Mouse (Mus musculus) gastrocnemius, postnatal 36 days (tissue): ENCODE measurements around the gene Twf1. TPM values are rescaled to one million over a fixed set of nuclear protein-coding genes. Genes with fewer than 3 reads are reported as not detected.

Experiments
- DNase-seq, 2 experiments: peaks; one replicate each; pipeline ENCODE4 v3.0.0; 2022
- intact Hi-C: fragments of 180-260 bp; cut with DNase I; formaldehyde crosslinking; loops from one replicate; pipeline ENCODE4 v1.15.1; 2025
- long read RNA-seq, 2 experiments: library from polyadenylated mRNA; stranded (forward); transcript quantifications; one replicate each; pipeline ENCODE4 v2.0.0; 2021
- total RNA-seq, 2 experiments: library from RNA; stranded (reverse); gene quantifications; 2 replicates each; pipeline ENCODE4 v1.2.3; 2021

Gene Twf1
- 1 to 10 TPM; 7.2 to 8.0 TPM for total RNA-seq
- long read RNA-seq, experiment 1, transcript Twf1-201 (9 exons, 3,025 nt): major isoform, 5 of 8 reads
- long read RNA-seq, experiment 1, partial matches to known transcripts: 0 of 8 reads
- long read RNA-seq, experiment 1, other reads (novel, unspliced or antisense): 3 of 8 reads
- long read RNA-seq, experiment 2, partial matches to known transcripts: 1 of 6 reads
- long read RNA-seq, experiment 2, other reads (novel, unspliced or antisense): 1 of 6 reads

- intact Hi-C loops: no loop called here
- peak; percentile 95 to 98 for DNase-seq
Observed at GRCm38 (mm10) chr15:94589219-94590075, at the start of gene Twf1. TSS of gene Twf1 (minus strand) at chr15:94589889.

DNA sequence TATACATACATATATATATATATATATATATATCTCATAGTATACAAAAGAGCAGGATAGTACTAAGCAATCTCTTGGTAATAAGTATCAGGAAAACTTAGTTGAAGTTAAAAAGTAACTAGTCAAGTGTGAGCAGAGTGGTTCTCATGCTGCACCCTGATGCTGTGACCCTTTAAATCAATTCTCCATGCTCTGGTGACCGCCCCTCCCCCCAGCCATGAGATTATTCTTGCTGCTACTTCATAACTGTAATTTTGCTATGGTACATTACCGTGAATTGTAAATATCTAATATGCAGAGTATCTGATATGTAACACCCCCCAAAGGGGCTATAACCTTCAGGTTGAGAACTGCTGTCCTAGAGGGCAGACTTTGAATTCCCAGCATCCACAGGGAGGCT is 49.4 kb upstream of the Twf1 start:
- intact Hi-C loops: no loop called here
- no peak for DNase-seq

- DNase-seq: no peak
- intact Hi-C loops: no loop called here
Observed at GRCm38 (mm10) chr15:94638207-94638606, 48.5 kb upstream of the Twf1 start.

GRCm38 (mm10) chr15:94634524-94634923 is 44.8 kb upstream of the Twf1 start:
- DNase-seq: no peak
- intact Hi-C loops: no loop called here

DNA sequence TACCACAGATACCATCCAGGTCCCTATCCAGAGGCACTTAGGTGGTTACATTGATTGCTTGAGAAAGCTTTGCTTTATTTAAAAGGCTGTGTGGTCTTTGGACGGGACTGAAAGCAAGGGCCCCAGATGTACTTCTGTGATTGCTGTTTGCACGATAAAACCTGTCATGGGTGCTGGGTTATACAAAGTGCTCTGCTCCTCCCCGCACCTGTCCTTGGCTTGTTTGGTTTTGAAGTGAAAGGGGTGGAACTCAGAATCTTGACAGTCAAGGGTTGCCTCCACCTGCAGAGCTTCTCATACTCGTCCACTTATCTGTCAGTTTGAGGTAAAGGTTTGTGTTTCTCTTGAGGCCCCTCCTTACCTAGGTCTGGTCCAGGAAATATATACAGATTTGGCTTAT is 40.9 kb upstream of the Twf1 start:
- intact Hi-C loops: no loop called here

DNA sequence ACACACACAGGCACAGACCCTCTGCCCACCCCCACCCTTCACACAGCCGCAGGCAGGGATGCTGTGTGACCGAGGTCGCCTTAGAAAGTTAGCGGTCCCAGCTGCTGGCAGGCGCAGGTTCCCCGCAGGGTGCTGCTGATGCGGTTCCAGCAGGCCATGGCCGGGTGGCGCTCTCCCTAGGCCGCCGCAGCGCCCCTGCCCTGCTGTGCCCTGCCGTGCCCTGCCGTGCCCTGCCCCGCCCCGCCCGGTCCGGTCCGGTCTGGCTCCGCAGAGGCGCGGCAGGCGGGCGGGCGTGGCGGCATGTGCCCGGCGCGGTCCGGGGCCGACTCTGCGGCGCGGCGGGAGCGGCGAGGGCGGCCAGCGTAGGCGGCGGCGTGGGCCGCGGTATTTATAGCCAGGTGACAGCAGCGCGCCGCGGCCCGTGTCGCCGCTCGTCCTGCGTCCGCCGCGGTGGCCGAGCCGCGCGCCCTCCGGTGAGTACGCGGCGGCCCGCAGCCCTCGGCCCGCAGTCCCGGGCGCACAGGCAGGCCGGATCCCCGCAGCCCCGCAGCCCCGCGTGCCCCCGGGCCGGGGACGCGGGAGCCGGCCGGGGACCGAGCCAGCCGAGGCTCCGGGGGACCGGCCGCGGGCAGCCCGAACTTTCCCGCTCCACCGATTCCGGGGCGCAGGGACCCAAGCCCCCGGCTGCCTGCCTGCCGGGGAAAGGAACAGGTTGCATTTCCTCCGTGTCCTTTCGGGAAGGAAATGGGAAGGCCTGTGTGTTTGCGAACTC is 39.3 kb upstream of the Twf1 start, which contains the start of gene Tmem117:
Gene Tmem117, plus strand, starts transcription at position 403 of the 772 bp plus-strand sequence.
- peak; percentile 28 to 36 for DNase-seq
- intact Hi-C loops: loop anchor here (2.0 kb wide), 1 partner anchor 30 kb away; no protein-coding TSS in a partner anchor

More for the DNA sequence above, 40.9 kb upstream of the Twf1 start:
- no peak for DNase-seq

- intact Hi-C loops: loop anchor here (2.0 kb wide), 1 partner anchor 30 kb away; no protein-coding TSS in a partner anchor
- DNase-seq: no peak
Observed at GRCm38 (mm10) chr15:94628463-94628829, 38.8 kb upstream of the Twf1 start.

DNA sequence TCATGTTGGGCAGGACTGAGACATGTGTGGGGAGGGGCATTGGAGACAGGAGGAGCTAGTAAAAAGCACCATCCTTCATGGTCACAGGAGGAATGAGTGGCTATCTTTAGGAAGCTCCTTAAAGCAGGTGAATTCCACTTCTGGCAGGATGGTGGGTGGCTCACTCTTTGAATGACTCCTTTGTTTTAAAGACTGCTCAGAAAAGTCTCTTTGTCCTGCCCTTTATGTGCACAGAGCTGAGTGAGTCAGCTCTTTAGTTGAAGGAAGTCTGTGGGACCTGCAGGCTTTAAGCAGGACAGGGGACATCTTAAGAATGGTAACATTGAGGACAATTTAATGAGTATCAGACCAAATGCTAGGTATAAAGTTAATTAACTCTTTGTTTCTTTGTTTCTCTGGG is 31.2 kb upstream of the Twf1 start:
- intact Hi-C loops: no loop called here

DNA sequence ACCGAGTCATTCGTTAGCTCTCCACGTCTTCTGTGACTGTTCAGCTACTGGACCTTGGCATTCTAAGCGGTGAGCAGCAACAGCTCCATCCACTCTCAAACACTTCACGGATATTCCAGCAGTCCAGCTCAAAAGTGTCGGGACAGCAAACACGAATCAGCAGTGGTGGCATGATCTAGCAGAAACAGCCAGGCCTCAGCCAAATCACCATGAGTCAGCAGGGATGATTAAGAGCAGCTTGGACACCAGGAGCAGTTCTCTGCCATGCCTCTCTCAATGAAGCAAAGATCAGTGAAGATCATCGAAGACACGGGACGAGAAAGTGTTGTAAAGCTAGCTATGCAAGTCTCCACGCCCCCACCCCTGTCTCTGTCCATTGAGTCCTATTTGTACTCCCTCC is 26.3 kb upstream of the Twf1 start:
- no peak for DNase-seq
- intact Hi-C loops: no loop called here

More for the DNA sequence above, 31.2 kb upstream of the Twf1 start:
- DNase-seq: no peak

DNA sequence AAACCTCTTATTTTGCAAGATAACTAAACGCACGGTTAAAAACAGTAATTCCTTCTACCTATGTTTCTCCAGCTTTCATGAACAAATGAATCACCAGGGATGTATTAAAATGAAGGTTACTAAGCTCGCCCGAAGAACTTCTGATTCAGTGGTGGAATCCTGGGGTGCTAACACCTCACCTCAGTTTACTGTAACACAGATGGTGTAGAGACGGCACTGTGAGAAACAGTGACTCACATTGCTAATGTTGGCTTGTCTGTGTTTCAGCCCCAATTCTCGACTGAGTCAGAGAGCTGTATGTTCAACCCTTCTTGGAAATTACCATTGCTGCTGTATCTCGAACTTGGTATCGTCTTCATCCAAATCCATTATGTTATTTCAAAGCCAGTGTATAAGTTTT is 18.1 kb upstream of the Twf1 start:
- no peak for DNase-seq
- intact Hi-C loops: loop anchor here (2.0 kb wide), 1 partner anchor 49 kb away; no protein-coding TSS in a partner anchor

DNA sequence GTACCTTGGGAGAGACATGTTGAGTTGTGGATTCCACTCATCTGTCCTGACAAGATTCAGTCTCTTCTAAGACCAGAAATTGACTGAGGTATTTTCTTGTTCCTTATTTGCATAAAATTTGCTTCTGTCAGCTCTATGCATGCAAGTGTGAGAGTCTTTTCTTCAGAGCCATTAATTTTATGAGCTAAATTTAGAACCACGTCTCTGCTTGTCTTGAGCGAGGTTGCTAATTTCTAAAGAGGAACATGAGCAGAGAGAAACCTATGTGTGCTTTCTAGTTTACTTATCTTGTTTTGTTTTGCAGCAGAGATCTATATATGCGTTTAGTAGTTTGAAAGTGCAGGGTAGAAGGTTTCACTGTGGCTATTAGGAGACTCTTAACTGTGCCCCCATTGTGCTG is 12.8 kb upstream of the Twf1 start:
- DNase-seq: no peak
- intact Hi-C loops: no loop called here

- intact Hi-C loops: no loop called here
- DNase-seq: peak in 1 of 2 experiments; percentile 38
Observed at GRCm38 (mm10) chr15:94601339-94601738, 11.7 kb upstream of the Twf1 start.

DNA sequence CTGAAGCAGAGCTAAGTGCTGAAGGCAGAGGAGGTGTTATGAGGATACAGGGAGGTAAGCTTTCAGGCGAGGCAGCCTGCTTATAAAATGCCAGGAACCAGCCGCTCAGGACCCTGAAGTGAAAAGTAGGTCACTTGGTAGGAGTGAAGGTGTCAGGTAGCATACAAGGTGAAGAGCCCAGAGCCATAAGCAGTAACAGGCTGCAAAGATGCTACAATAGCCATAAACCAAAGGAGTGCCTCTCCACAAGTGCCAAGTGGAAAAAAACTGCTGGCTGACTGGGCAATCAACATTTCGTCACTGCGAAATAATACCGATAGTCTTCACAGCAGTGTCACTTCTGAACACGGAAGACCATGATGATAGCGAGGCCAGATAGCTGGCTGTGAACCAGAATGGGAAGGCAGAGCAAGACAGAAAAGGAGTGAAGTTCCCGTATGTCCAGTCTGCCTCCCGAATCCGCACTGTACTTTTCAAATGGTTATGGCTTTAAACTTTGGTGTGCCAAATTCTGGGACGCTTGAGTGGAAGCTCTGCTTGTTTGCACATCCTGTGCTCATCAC is 10.5 kb upstream of the Twf1 start:
- DNase-seq: no peak
- intact Hi-C loops: no loop called here

DNA sequence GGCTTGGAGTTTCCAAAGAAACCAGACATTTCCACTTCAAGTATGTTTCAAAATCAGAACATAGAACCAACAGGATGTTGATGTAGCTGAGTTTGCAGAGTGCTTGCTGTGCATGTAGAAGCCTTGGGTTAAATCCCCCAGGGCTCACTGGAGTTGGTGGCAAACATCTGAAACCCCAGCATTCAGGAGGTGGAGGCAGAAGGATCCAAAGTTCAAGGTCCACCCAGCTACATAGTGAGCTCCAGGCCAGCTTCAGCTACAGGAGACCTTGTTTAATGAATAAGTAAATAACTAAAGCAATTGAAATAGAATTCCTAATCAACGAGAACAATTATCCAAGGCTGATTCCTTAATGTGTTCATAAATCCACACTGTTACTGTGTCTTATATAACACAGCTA is 3.9 kb upstream of the Twf1 start:
- DNase-seq: no peak
- intact Hi-C loops: no loop called here

DNA sequence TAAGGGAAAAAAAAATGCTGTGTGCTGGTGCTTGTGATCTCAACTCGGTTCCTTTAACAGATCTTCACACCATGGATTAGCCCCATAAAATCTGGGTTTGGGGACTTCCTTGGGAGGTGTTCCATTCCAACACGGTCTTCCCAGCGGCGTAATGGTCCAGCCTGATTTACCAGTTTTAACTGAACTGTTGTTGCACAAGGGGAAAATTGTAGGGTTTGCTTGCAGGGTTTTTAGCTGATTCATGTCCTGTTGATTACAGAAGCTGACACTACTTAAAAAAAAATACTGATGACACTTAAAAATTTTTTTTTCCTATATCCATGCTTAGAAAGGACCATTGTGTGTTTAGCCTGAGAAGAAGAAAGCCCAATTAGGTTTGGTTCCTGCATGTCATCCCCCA is 1.7 kb upstream of the Twf1 start:
- intact Hi-C loops: no loop called here
- no peak for DNase-seq

- no peak for DNase-seq
- intact Hi-C loops: no loop called here
Observed at GRCm38 (mm10) chr15:94590083-94590482, 394 bp upstream of the Twf1 start.

GRCm38 (mm10) chr15:94587826-94588715 is 1.6 kb downstream of the Twf1 start:
- intact Hi-C loops: no loop called here
- no peak for DNase-seq

GRCm38 (mm10) chr15:94584738-94585137 is 5.0 kb downstream of the Twf1 start:
- no peak for DNase-seq
- intact Hi-C loops: no loop called here

GRCm38 (mm10) chr15:94583153-94583552 is 6.5 kb downstream of the Twf1 start:
- intact Hi-C loops: no loop called here
- DNase-seq: no peak
